Mouse (Mus musculus): ENCODE results near the gene Fbxw18. TPM values are rescaled to one million over a fixed set of nuclear protein-coding genes. Genes with fewer than 3 reads are reported as not detected.

Fbxw18 gene
- not detected in 2 replicates for polyA plus RNA-seq (2012; ENCODE audit: low replicate concordance)

DNA sequence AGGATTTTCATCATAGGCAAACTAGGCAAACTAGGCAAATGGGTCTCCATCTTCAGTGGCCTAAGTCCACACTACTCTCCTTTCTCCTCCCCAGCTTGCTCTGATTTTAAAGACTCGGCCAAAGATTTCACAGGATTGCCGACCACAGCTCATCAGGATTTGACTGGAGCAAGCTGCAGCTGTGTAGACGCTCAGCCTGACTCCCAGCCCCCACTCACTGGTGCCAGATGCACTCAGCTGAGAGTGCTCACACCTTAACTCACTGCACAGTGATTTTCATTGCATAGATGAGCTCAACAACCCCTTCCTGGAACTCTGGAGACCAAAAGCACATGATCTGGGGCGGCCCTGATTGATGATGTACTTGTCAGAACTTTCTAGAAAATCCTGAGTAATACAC, at the start of gene Fbxw18:
Fbxw18 (minus strand) TSS at position 101 of the 400 bp plus-strand sequence.

DNA sequence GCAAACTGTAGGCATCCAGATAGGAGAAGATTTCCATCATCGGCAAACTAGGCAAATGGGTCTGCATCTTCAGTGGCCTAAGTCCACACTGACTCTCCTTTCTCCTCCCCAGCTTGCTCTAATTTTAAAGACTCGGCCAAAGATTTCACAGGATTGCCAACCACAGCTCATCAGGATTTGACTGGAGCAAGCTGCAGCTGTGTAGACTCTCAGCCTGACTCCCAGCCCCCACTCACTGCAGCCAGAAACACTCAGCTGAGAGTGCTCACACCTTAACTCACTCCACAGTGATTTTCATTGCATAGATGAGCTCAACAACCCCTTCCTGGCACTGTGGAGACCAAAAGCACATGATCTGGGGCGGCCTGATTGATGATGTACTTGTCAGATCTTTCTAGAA, 43.5 kb upstream of the Fbxw18 start, which contains the start of gene Fbxw26:
Fbxw26 (minus strand) TSS at position 101 of the 400 bp plus-strand sequence.

DNA sequence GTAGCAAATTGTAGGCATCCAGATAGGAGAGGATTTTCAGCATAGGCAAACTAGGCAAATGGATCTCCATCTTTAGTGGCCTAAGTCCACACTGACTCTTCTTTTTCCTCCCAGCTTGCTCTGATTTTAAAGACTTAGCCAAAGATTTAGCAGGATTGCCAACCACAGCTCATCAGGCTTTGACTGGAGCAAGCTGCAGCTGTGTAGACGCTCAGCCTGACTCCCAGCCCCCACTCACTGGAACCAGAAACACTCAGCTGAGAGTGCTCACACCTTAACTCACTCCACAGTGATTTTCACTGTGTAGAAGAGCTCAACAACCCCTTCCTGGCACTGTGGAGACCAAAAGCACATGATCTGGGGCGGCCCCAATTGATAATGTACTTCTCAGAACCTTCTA, 37.9 kb downstream of the Fbxw18 start, which contains the start of gene Fbxw25:
Fbxw25 (minus strand) TSS at position 101 of the 400 bp plus-strand sequence.

Other genes with a start within 250 kb of the Fbxw18 start
- gene Fbxw19, start 206.8 kb downstream of the Fbxw18 start, polyA plus RNA-seq (2012; ENCODE audit: low replicate concordance), result 0.10 TPM in 1 of 2 replicates, not detected in the other
- not detected in 2 replicates for gene Fbxw15, start 134.4 kb downstream of the Fbxw18 start, polyA plus RNA-seq (2012; ENCODE audit: low replicate concordance)
- not detected in 2 replicates for gene Fbxw24, start 76.6 kb downstream of the Fbxw18 start, polyA plus RNA-seq (2012; ENCODE audit: low replicate concordance)
- not detected in 2 replicates for gene Fbxw25, start 38.0 kb downstream of the Fbxw18 start, polyA plus RNA-seq (2012; ENCODE audit: low replicate concordance)
- gene Fbxw26, start 43.4 kb upstream of the Fbxw18 start, polyA plus RNA-seq (2012; ENCODE audit: low replicate concordance), result not detected in 2 replicates
- gene Fbxw27, start 88.0 kb upstream of the Fbxw18 start, polyA plus RNA-seq (2012; ENCODE audit: low replicate concordance), result not detected in 2 replicates
- not detected in 2 replicates for gene Spink8, start 109.6 kb upstream of the Fbxw18 start, polyA plus RNA-seq (2012; ENCODE audit: low replicate concordance)
- 2.6 and 14.6 TPM in 2 replicates for gene Nme6, start 130.0 kb upstream of the Fbxw18 start, polyA plus RNA-seq (2012; ENCODE audit: low replicate concordance)
- 3.5 and 19.0 TPM in 2 replicates for gene Camp, start 146.9 kb upstream of the Fbxw18 start, polyA plus RNA-seq (2012; ENCODE audit: low replicate concordance)
- 81.5 and 90.3 TPM in 2 replicates for gene Cdc25a, start 172.9 kb upstream of the Fbxw18 start, polyA plus RNA-seq (2012; ENCODE audit: low replicate concordance)
- gene Map4, start 228.8 kb upstream of the Fbxw18 start, polyA plus RNA-seq (2012; ENCODE audit: low replicate concordance), result 68.0 and 96.9 TPM in 2 replicates

Measured in leukemia stem cell, adult 10-12 weeks (primary cell).